Mouse (Mus musculus): ENCODE measurements around the gene Pkd1. TPM values are rescaled to one million over a fixed set of nuclear protein-coding genes. Genes with fewer than 3 reads are reported as not detected.

Pkd1 gene
- total and polyA plus RNA-seq, 2 experiments from 2014 or later, result 16.0 to 87.9 TPM

DNA sequence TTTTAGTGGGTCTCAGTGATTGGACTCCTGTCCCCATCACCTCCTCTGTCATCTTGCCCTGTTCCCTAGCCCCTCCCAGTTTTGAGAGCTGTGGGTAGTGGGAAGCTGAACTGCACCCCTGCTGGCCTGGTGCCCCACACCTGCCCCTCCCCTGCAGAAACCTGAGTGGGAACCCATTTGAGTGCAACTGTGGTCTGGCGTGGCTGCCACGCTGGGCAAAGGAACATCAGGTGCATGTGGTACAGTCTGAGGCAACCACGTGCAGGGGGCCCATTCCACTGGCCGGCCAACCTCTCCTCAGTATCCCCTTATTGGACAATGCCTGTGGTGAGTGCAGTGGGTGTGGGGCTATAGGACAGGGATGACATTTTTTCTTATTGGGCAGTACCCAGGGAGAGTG is 14.8 kb downstream of the Pkd1 start:
- ATAC-seq, result no peak
- Histone ChIP-seq H3K4me3 (ENCODE audit: low read length) (no peak overlapping the region), H3K27me3 (ENCODE audit: insufficient read depth, low read length) (no peaks in the 10 kb centered on the region), H3K4me2 (ENCODE audit: low read depth, low read length) (no peak overlapping the region), H3K9me3 (ENCODE audit: low read length) (no peaks in the 10 kb centered on the region), H3K27ac (no peak overlapping the region), H3K4me1 (ENCODE audit: insufficient read depth, low read length) (peaks cover 4% of the 10 kb centered on the region; the same call in 1 of the 2 replicates), H3K36me3 (ENCODE audit: insufficient read depth, low read length) (peaks cover 15% of the 10 kb centered on the region), H3K9ac (replicated peaks; ENCODE audit: low read length) (no peak overlapping the region)
- TF ChIP-seq CTCF (IDR thresholded peaks at IDR 0.05; ENCODE audit: low read depth), result no peak
- WGBS, result 91% methylated on average over 4 of the region's 4 CpGs
- no peak for DNase-seq (ENCODE audit: low spot score)

DNA sequence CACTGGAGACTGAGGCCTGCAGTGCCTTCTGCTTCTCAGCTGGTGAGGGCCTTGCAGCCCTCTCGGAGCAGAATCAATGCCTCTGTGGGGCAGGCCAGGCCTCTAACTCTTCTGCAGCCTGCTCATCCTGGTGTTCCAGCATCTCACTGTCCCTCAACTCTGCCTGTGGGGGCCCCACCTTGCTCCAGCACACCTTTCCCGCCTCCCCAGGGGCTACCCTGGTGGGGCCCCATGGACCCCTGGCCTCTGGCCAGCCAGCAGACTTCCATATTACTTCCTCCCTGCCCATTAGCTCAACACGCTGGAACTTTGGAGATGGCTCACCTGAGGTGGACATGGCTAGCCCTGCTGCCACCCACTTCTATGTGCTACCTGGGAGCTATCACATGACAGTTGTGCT is 15.5 kb downstream of the Pkd1 start:
- Histone ChIP-seq H3K4me2 (ENCODE audit: low read depth, low read length) (no peak overlapping the region), H3K27me3 (ENCODE audit: insufficient read depth, low read length) (no peaks in the 10 kb centered on the region), H3K27ac (no peak overlapping the region), H3K9me3 (ENCODE audit: low read length) (no peaks in the 10 kb centered on the region), H3K4me3 (ENCODE audit: low read length) (no peak overlapping the region), H3K4me1 (ENCODE audit: insufficient read depth, low read length) (0 out of 2 replicates have a peak, but pooled peaks cover 3% of the 10 kb centered on the region), H3K36me3 (ENCODE audit: insufficient read depth, low read length) (peaks cover 19% of the 10 kb centered on the region), H3K9ac (replicated peaks; ENCODE audit: low read length) (no peak overlapping the region)
- no peak for TF ChIP-seq CTCF (IDR thresholded peaks at IDR 0.05; ENCODE audit: low read depth)
- 89% methylated on average over 3 of the region's 3 CpGs for WGBS
- ATAC-seq (no peak), DNase-seq (ENCODE audit: low spot score) (no peak)

DNA sequence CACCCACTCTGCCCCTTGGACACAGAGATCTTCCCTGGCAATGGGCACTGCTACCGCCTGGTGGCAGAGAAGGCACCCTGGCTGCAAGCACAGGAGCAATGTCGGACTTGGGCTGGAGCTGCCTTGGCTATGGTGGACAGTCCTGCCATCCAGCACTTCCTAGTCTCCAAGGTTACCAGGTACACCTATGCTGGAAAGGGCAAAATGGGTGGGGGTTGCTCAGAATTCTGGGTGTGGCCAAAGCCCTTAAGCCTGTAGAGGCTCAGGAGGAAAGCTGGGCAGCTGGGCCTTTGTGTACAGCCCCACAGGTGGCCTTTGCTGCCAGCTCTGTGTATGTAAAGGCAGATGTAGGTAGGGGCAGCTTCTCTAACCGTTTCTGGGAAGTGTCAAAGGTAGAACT is 16.2 kb downstream of the Pkd1 start:
- TF ChIP-seq CTCF (IDR thresholded peaks at IDR 0.05; ENCODE audit: low read depth), result peak; percentile 26; the same call in 1 of the 2 replicates
- H3K4me2 ChIP-seq (ENCODE audit: low read depth, low read length), result no peak overlapping the region
- H3K9ac ChIP-seq (replicated peaks; ENCODE audit: low read length), result no peak overlapping the region
- H3K4me1 ChIP-seq (ENCODE audit: insufficient read depth, low read length), result no peaks in the 10 kb centered on the region
- WGBS, result 70% methylated on average over 3 of the region's 3 CpGs
- no peak overlapping the region for H3K27ac ChIP-seq
- H3K4me3 ChIP-seq (ENCODE audit: low read length), result no peak overlapping the region
- no peak for ATAC-seq
- no peaks in the 10 kb centered on the region for H3K9me3 ChIP-seq (ENCODE audit: low read length)
- peaks cover 23% of the 10 kb centered on the region for H3K36me3 ChIP-seq (ENCODE audit: insufficient read depth, low read length)
- DNase-seq (ENCODE audit: low spot score), result no peak
- H3K27me3 ChIP-seq (ENCODE audit: insufficient read depth, low read length), result no peaks in the 10 kb centered on the region

DNA sequence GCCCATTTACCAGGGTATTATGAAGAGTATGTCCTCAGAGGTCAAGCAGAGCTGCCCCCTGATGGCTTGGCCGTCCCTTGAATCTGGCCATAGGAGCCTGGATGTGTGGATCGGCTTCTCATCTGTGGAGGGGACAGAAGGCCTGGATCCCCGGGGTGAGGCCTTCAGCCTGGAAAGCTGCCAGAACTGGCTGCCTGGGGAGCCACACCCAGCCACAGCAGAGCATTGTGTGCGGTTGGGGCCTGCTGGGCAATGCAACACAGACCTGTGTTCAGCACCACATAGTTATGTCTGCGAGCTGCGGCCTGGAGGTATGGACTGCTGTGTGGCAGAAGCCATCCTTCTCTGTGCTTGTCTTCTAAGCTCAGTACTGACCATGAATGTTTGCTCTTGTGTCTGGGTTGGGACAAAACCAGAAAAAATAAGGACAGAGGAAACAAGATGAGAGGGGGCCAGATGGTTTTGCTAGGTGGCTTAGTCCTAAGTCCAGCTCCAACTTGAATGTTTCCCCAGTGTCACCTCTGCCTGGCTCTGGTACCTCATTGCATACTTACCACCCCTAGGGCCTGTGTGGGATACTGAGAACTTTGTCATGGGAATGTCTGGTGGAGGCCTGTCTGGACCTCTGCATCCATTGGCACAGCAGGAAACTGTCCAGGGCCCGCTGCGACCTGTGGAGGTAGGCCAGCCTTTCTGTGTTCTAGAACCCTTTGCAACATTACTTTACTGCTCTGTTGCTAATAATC is 17.6 kb downstream of the Pkd1 start:
- no peak for TF ChIP-seq CTCF (IDR thresholded peaks at IDR 0.05; ENCODE audit: low read depth)
- DNase-seq (ENCODE audit: low spot score) (no peak), ATAC-seq (no peak)
- no peak overlapping the region for H3K4me2 ChIP-seq (ENCODE audit: low read depth, low read length)
- H3K4me1 ChIP-seq (ENCODE audit: insufficient read depth, low read length), result no peaks in the 10 kb centered on the region
- no peak overlapping the region for H3K4me3 ChIP-seq (ENCODE audit: low read length)
- H3K36me3 ChIP-seq (ENCODE audit: insufficient read depth, low read length), result peaks cover 35% of the 10 kb centered on the region
- no peaks in the 10 kb centered on the region for H3K9me3 ChIP-seq (ENCODE audit: low read length)
- no peak overlapping the region for H3K27ac ChIP-seq
- 0 out of 2 replicates have a peak overlapping the region, but pooled peaks have one; percentile 13 for H3K9ac ChIP-seq (replicated peaks; ENCODE audit: low read length)
- H3K27me3 ChIP-seq (ENCODE audit: insufficient read depth, low read length), result no peaks in the 10 kb centered on the region
- WGBS, result 62% methylated on average over 8 of the region's 8 CpGs

DNA sequence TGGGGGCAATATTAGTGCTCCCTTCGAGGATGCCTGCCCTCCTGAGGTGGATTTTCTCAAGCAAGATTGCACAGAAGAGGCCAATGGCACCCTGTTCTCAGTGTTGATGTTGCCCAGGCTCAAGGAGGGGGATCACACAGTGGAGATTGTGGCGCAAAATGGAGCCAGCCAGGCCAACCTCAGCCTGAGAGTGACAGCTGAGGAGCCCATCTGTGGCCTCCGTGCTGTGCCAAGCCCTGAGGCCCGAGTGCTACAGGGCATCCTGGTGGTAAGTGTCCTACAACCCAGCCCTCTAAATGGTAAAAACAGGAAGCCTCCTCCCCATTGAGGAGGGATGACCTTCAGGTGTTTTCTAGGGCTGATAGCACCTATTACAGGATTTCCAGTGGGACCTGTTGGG is 20.2 kb downstream of the Pkd1 start:
- Histone ChIP-seq H3K4me3 (ENCODE audit: low read length) (no peak overlapping the region), H3K4me2 (ENCODE audit: low read depth, low read length) (no peak overlapping the region), H3K36me3 (ENCODE audit: insufficient read depth, low read length) (peaks cover 45% of the 10 kb centered on the region), H3K27me3 (ENCODE audit: insufficient read depth, low read length) (no peaks in the 10 kb centered on the region), H3K4me1 (ENCODE audit: insufficient read depth, low read length) (no peaks in the 10 kb centered on the region), H3K9me3 (ENCODE audit: low read length) (no peaks in the 10 kb centered on the region), H3K9ac (replicated peaks; ENCODE audit: low read length) (no peak overlapping the region), H3K27ac (no peak overlapping the region)
- ATAC-seq, result no peak
- WGBS, result 83% methylated on average over 4 of the region's 4 CpGs
- no peak for DNase-seq (ENCODE audit: low spot score)
- no peak for TF ChIP-seq CTCF (IDR thresholded peaks at IDR 0.05; ENCODE audit: low read depth)

DNA sequence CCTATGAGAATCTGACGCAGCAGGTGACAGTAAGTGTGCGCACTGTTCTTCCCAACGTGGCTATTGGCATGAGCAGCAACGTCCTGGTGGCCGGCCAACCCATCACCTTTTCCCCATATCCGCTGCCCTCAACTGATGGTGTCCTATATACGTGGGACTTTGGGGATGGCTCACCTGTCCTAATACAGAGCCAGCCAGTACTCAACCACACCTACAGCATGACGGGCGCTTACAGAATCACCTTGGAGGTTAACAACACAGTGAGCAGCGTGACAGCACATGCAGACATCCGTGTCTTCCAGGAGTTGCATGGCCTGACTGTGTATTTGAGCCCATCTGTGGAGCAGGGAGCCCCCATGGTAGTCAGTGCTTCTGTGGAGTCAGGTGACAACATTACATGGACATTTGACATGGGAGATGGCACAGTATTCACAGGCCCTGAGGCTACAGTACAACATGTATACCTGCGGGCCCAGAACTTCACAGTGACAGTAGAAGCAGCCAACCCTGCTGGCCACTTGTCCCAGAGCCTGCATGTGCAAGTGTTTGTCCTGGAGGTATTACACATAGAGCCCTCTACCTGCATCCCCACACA is 23.1 kb downstream of the Pkd1 start:
- Histone ChIP-seq H3K4me1 (ENCODE audit: insufficient read depth, low read length) (no peaks in the 10 kb centered on the region), H3K36me3 (ENCODE audit: insufficient read depth, low read length) (peaks cover 67% of the 10 kb centered on the region), H3K4me3 (ENCODE audit: low read length) (no peak overlapping the region), H3K4me2 (ENCODE audit: low read depth, low read length) (no peak overlapping the region), H3K9me3 (ENCODE audit: low read length) (no peaks in the 10 kb centered on the region), H3K27me3 (ENCODE audit: insufficient read depth, low read length) (no peaks in the 10 kb centered on the region), H3K9ac (replicated peaks; ENCODE audit: low read length) (no peak overlapping the region), H3K27ac (no peak overlapping the region)
- ATAC-seq, result no peak
- no peak for TF ChIP-seq CTCF (IDR thresholded peaks at IDR 0.05; ENCODE audit: low read depth)
- no peak for DNase-seq (ENCODE audit: low spot score)
- WGBS, result 95% methylated on average over 12 of the region's 12 CpGs

DNA sequence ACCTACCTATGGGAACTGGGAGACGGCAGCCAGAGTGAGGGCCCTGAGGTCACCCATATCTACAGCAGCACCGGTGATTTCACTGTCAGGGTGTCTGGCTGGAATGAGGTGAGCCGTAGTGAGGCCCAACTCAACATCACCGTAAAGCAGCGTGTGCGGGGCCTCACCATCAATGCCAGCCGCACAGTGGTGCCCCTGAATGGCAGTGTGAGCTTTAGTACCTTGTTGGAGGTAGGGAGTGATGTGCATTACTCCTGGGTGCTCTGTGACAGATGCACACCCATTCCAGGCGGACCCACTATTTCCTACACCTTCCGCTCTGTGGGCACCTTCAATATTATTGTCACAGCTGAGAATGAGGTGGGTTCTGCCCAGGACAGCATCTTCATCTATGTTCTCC is 24.2 kb downstream of the Pkd1 start:
- no peaks in the 10 kb centered on the region for H3K4me1 ChIP-seq (ENCODE audit: insufficient read depth, low read length)
- DNase-seq (ENCODE audit: low spot score), result no peak
- H3K9me3 ChIP-seq (ENCODE audit: low read length), result no peaks in the 10 kb centered on the region
- H3K36me3 ChIP-seq (ENCODE audit: insufficient read depth, low read length), result peaks cover 66% of the 10 kb centered on the region
- no peak overlapping the region for H3K4me2 ChIP-seq (ENCODE audit: low read depth, low read length)
- H3K27me3 ChIP-seq (ENCODE audit: insufficient read depth, low read length), result no peaks in the 10 kb centered on the region
- no peak overlapping the region for H3K4me3 ChIP-seq (ENCODE audit: low read length)
- 93% methylated on average over 9 of the region's 9 CpGs for WGBS
- no peak for ATAC-seq
- H3K9ac ChIP-seq (replicated peaks; ENCODE audit: low read length), result no peak overlapping the region
- no peak for TF ChIP-seq CTCF (IDR thresholded peaks at IDR 0.05; ENCODE audit: low read depth)
- no peak overlapping the region for H3K27ac ChIP-seq
